Mouse (Mus musculus) lung, postnatal 0 days (tissue): Measurements from ENCODE around the gene Rel.

Experiments used
- CTCF ChIP-seq: IDR thresholded peaks from 2 replicates; pipeline ENCODE4 v1.5.1; 2016; ENCODE audit warnings: antibody characterized with exemption, mild to moderate bottlenecking
- EP300 ChIP-seq: IDR thresholded peaks from 2 replicates; pipeline ENCODE4 v1.6.1; 2016; ENCODE audit warnings: antibody characterized with exemption, mild to moderate bottlenecking, control low read depth

- TF ChIP-seq CTCF (no peak), EP300 (no peak)
Measured at GRCm38 (mm10) chr11:23730120-23730519, 40.6 kb downstream of the Rel start.
